Comparison of ENCODE assay signal across 8 mouse cellular contexts in genomic region chr16:6480411-6480728, GRCm38 (mm10).
DNase-seq lines count a peak whose midpoint lies in the region; ATAC-seq and TF ChIP-seq lines count a peak whose summit lies in the region.

No protein-coding gene starts in this region.

- TF ChIP-seq CTCF in stomach, postnatal 0 days (IDR thresholded peaks at IDR 0.05; ENCODE audit: low read depth): peak; percentile 85

- ATAC-seq in cerebellum, adult (ENCODE audit: insufficient number of reproducible peaks, low FRiP score, low TSS enrichment): no peak
- ATAC-seq in forebrain, embryonic 15.5 days (replicated peaks): peak; percentile 42; the same call in 1 of the 2 replicates
- peak; percentile 75 for ATAC-seq in megakaryocyte progenitor cell, adult 5-6 weeks (replicated peaks; ENCODE audit: poor library complexity)
- ATAC-seq in stomach, postnatal 0 days (ENCODE audit: low FRiP score, low TSS enrichment): no peak

- no peak overlapping the region for H3K9ac ChIP-seq in forebrain, embryonic 15.5 days (replicated peaks)
- no peak overlapping the region for H3K9ac ChIP-seq in stomach, postnatal 0 days (ENCODE audit: low read length)

- H3K4me2 ChIP-seq in forebrain, embryonic 15.5 days (replicated peaks): no peak overlapping the region
- H3K4me2 ChIP-seq in stomach, postnatal 0 days (replicated peaks; ENCODE audit: low read depth): no peak overlapping the region

- no peak for TF ChIP-seq EP300 in stomach, postnatal 0 days (optimal IDR thresholded peaks at IDR 0.05)

- H3K27me3 ChIP-seq in forebrain, embryonic 15.5 days: no peaks in the 10 kb centered on the region
- H3K27me3 ChIP-seq in stomach, postnatal 0 days (ENCODE audit: control insufficient read depth, insufficient read depth, low read length): no peaks in the 10 kb centered on the region

- peak; percentile 65 for DNase-seq in cerebellum, adult 11 months
- peak; percentile 3 for DNase-seq in CD4-positive helper T cell, adult 2 months (ENCODE audit: low read depth, low spot score)
- DNase-seq in c-Kit-positive CD71-negative TER-119-negative erythroid progenitor cells, embryonic 14.5 days (ENCODE audit: low read depth): peak; percentile 24
- peak; percentile 74 to 89 for DNase-seq in layer of hippocampus, adult 8-10 months (ENCODE audit: low spot score in 2 of 2)
- DNase-seq in stomach, postnatal 0 days (ENCODE audit: low spot score): peak; percentile 48

- H3K4me3 ChIP-seq in forebrain, embryonic 15.5 days: no peak overlapping the region
- H3K4me3 ChIP-seq in stomach, postnatal 0 days (ENCODE audit: low read depth, low read length): no peak overlapping the region

- no peaks in the 10 kb centered on the region for H3K9me3 ChIP-seq in forebrain, embryonic 15.5 days
- no peaks in the 10 kb centered on the region for H3K9me3 ChIP-seq in stomach, postnatal 0 days (ENCODE audit: control insufficient read depth, low read length)

- H3K27ac ChIP-seq in forebrain, embryonic 15.5 days (replicated peaks): peak overlapping the region; percentile 74
- H3K27ac ChIP-seq in stomach, postnatal 0 days (replicated peaks): no peak overlapping the region

- H3K36me3 ChIP-seq in forebrain, embryonic 15.5 days: no peaks in the 10 kb centered on the region
- H3K36me3 ChIP-seq in stomach, postnatal 0 days (ENCODE audit: control insufficient read depth, insufficient read depth, low read length): no peaks in the 10 kb centered on the region

- H3K4me1 ChIP-seq in forebrain, embryonic 15.5 days: peaks cover 18% of the 10 kb centered on the region
- H3K4me1 ChIP-seq in stomach, postnatal 0 days (replicated peaks; ENCODE audit: control insufficient read depth, insufficient read depth): no peaks in the 10 kb centered on the region

- 3% methylated on average over 5 of the region's 5 CpGs for WGBS in forebrain, embryonic 15.5 days
- 6% methylated on average over 5 of the region's 5 CpGs for WGBS in stomach, postnatal 0 days

Comparison
In these comparisons a context has a peak if more than half of its experiments do, and no peak if none do; other contexts are left out.
1. DNase-seq: peak in every context shown above with its lines; median percentile 82 in layer of hippocampus, adult 8-10 months; 65 in cerebellum, adult 11 months; 48 in stomach, postnatal 0 days; 24 in c-Kit-positive CD71-negative TER-119-negative erythroid progenitor cells, embryonic 14.5 days; 3 in CD4-positive helper T cell, adult 2 months.
2. ATAC-seq: peak in forebrain, embryonic 15.5 days (single experiment) and megakaryocyte progenitor cell, adult 5-6 weeks (single experiment); none in cerebellum, adult (single experiment) and stomach, postnatal 0 days (single experiment).